Mouse (Mus musculus) liver, embryonic 15.5 days (tissue): ENCODE data around the gene Fam114a2. TPM values are rescaled to one million over a fixed set of nuclear protein-coding genes. Genes with fewer than 3 reads are reported as not detected.
A peak's percentile ranks its signal among the peaks of the same experiment; 100 is the strongest.

Source experiments
- ATAC-seq: fragments of 200-750 bp; cut with Nextera tagmentation; 2 replicates; pipeline ENCODE4 v1.8.0; 2017; ENCODE audit warnings: moderate number of reproducible peaks, mild to moderate bottlenecking, moderate library complexity; ENCODE audit not compliant: insufficient read depth
- H3K27ac ChIP-seq: fragments of 300-500 bp; sonication (generic); replicated peaks from 2 replicates; pipeline ENCODE4 v1.5.1; 2015; ENCODE audit warnings: mild to moderate bottlenecking, inconsistent platforms
- H3K27me3 ChIP-seq: fragments of 300-500 bp; sonication (generic); 2 replicates; pipeline ENCODE4 v1.6.1; 2015; ENCODE audit warnings: mild to moderate bottlenecking, inconsistent platforms
- H3K36me3 ChIP-seq: fragments of 300-500 bp; sonication (generic); replicated peaks from 2 replicates; pipeline ENCODE4 v1.6.1; 2015; ENCODE audit warnings: moderate library complexity, mild to moderate bottlenecking, inconsistent platforms
- H3K4me1 ChIP-seq: fragments of 300-500 bp; sonication (generic); replicated peaks from 2 replicates; pipeline ENCODE4 v1.6.1; 2015; ENCODE audit warnings: inconsistent platforms
- H3K4me2 ChIP-seq: fragments of 300-500 bp; sonication (generic); 2 replicates; pipeline ENCODE4 v1.6.1; 2015; ENCODE audit warnings: moderate library complexity, mild to moderate bottlenecking, inconsistent platforms
- H3K4me3 ChIP-seq: fragments of 300-500 bp; sonication (generic); replicated peaks from 2 replicates; pipeline ENCODE4 v1.5.1; 2015; ENCODE audit warnings: mild to moderate bottlenecking, inconsistent platforms
- H3K9ac ChIP-seq: fragments of 300-500 bp; sonication (generic); 2 replicates; pipeline ENCODE4 v1.6.1; 2015; ENCODE audit warnings: moderate library complexity, mild to moderate bottlenecking, inconsistent platforms
- H3K9me3 ChIP-seq: fragments of 300-500 bp; sonication (generic); replicated peaks from 2 replicates; pipeline ENCODE4 v1.6.1; 2016; ENCODE audit warnings: inconsistent platforms
- whole genome bisulfite sequencing: fragments of 180-500 bp; shearing (Covaris S2); methylation state at CpG from one replicate; pipeline ENCODE4 v1.1.7; 2015; ENCODE audit warnings: mixed read lengths; ENCODE audit not compliant: insufficient replicate concordance; 5-methylcytosine and 5-hydroxymethylcytosine counted together
- polyA plus RNA-seq: library from polyadenylated mRNA; unstranded; fragments of >200 nt; fragmentation: Nextera tagmentation; extraction: Ambion mirVana; gene quantifications from 2 replicates; pipeline ENCODE4 v1.2.1, GENCODE M21; 2015

Fam114a2 gene
- polyA plus RNA-seq, 1 experiment from 2014 or later, result 28.9 TPM

DNA sequence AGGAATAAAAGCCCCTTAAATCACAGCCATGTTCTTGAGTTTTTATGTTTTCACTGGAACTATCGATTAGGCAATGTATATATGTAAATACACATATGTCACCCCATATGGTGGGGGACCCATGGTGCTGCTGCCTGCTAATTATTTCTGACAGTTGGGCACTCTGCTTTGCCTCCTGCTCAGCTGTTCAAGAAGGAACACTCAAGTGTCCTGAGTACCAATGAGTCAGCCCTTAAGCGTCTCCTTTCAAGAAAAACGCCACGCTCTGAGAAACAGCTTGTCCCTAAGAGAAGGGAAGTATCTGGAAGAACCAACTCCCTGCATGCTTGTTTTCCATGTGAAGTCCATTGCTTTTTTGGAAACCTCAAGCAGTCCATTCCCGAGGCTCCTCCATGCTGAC, 17.5 kb upstream of the Fam114a2 start:
- Histone ChIP-seq H3K36me3 (peaks cover 3% of the 10 kb centered on the region; the same call in 1 of the 2 replicates), H3K9me3 (no peaks in the 10 kb centered on the region), H3K4me1 (no peaks in the 10 kb centered on the region), H3K4me2 (no peak overlapping the region), H3K27me3 (no peaks in the 10 kb centered on the region), H3K4me3 (no peak overlapping the region), H3K9ac (no peak overlapping the region), H3K27ac (no peak overlapping the region)
- ATAC-seq, result no peak
- WGBS, result 78% methylated on average over 5 of the region's 5 CpGs

DNA sequence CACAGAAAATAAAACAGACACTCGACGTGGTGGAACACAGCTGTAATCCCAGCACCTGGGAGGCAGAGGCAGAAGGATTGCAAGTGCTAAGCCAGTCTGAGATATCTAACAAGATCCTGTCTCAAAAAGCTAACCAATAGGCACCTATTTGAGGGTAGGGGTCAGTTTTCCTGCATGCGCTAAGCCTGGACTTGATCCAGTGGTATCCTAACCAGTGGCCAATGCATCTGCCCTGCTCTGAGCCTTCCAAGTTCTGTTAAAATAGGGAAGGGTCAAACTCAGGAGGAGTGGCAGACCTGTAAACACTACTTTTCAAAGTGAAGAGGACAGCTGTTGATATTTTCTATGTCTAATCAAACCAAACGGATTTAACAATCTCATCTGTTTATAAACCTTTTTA, 13.9 kb upstream of the Fam114a2 start:
- H3K4me2 ChIP-seq, result no peak overlapping the region
- peaks cover 29% of the 10 kb centered on the region for H3K36me3 ChIP-seq
- WGBS, result 76% methylated on average over 4 of the region's 4 CpGs

DNA sequence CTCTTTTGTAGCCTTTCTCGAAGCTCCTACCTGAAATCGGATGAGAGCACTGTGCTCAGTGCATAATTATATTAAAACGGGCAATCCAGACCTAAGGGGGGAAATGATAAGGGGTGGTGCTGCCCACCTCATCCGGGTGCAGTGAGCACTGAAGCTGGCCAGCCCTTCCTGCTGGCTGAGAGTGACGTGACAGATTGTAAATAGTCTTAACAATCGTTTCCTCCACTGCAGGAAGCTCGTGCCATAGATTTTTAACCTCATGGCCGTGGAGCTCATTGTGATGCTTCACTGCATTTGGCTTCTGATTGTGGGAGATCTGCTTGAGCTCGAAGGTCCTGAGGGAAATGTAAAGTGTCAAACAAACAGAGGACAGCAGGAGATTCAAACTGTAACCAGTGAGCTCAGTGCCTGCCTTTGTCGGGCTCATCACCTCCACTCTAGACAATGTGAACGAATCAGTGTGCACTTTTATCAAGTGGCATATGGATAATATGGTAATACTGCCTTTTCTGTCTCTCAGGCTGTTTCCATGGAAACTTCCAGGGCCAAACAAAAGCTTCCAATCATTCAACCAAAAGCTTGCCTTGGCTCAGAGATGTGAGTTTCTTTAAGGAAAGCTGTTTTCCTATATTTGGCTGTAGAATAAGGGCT, 13.0 kb upstream of the Fam114a2 start:
- H3K4me3 ChIP-seq, result no peak overlapping the region
- no peak for ATAC-seq
- H3K27me3 ChIP-seq, result no peaks in the 10 kb centered on the region
- no peak overlapping the region for H3K4me2 ChIP-seq
- H3K9me3 ChIP-seq, result no peaks in the 10 kb centered on the region
- peaks cover 29% of the 10 kb centered on the region for H3K36me3 ChIP-seq
- WGBS, result 43% methylated on average over 11 of the region's 11 CpGs
- no peak overlapping the region for H3K27ac ChIP-seq
- no peaks in the 10 kb centered on the region for H3K4me1 ChIP-seq
- no peak overlapping the region for H3K9ac ChIP-seq

More for the DNA sequence above, 13.9 kb upstream of the Fam114a2 start:
- Histone ChIP-seq H3K9me3 (no peaks in the 10 kb centered on the region), H3K4me3 (no peak overlapping the region), H3K27ac (no peak overlapping the region), H3K27me3 (no peaks in the 10 kb centered on the region), H3K4me1 (no peaks in the 10 kb centered on the region), H3K9ac (no peak overlapping the region)
- ATAC-seq, result no peak

GRCm38 (mm10) chr11:57529111-57529510, 10.7 kb upstream of the Fam114a2 start:
- Histone ChIP-seq H3K27me3 (no peaks in the 10 kb centered on the region), H3K4me2 (no peak overlapping the region), H3K9ac (no peak overlapping the region), H3K4me3 (no peak overlapping the region), H3K36me3 (peaks cover 29% of the 10 kb centered on the region), H3K9me3 (no peaks in the 10 kb centered on the region), H3K4me1 (no peaks in the 10 kb centered on the region), H3K27ac (no peak overlapping the region)
- no peak for ATAC-seq
- WGBS, result 68% methylated on average over 3 of the region's 3 CpGs

DNA sequence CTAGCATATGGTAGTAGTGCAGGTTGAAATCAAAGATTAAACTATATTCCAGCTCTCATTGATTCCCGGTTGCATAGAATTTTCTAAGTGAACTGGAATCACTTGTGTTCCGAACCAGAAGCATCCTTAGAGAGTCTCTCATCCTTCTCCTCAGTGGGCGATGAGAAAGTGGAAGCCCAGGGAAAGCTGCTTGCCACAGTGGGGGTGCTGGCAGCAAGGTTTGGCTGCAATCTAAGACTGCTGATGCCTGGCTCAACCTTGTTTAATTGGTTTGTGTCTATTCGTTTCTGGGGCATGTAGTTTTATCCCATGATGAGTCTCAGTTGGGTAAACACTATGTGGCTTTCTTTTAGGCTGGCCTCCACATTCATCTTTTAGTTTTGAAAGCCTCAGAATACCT, 9.1 kb upstream of the Fam114a2 start:
- Histone ChIP-seq H3K4me1 (peaks cover 2% of the 10 kb centered on the region; the same call in 1 of the 2 replicates), H3K27ac (no peak overlapping the region), H3K36me3 (peaks cover 27% of the 10 kb centered on the region), H3K27me3 (no peaks in the 10 kb centered on the region), H3K4me3 (no peak overlapping the region), H3K9ac (no peak overlapping the region), H3K9me3 (no peaks in the 10 kb centered on the region), H3K4me2 (no peak overlapping the region)
- no peak for ATAC-seq
- 56% methylated on average over 4 of the region's 4 CpGs for WGBS

DNA sequence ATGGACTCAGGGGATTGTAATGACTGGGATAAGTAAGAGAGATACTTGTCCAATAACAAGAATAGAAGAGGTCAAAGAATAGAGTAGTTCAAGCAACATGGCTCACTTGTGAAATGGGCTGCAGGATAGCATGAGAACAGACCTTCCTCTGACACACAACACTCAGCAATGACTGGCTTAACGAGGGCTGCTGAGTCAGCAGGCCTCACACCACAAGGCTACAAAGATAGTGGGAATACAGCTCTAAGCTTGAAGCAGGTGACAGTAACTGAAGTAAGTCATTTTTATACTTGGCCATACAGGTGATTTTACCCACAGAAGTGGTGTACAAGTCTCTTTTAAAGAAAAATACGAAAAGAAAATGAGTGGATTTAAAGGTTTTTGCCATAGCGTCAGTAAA, 7.5 kb upstream of the Fam114a2 start:
- 68% methylated on average over 3 of the region's 3 CpGs for WGBS
- H3K4me1 ChIP-seq, result peaks cover 4% of the 10 kb centered on the region; the same call in 1 of the 2 replicates
- no peak for ATAC-seq
- no peak overlapping the region for H3K4me2 ChIP-seq
- peaks cover 32% of the 10 kb centered on the region for H3K36me3 ChIP-seq
- no peak overlapping the region for H3K27ac ChIP-seq
- H3K9ac ChIP-seq, result no peak overlapping the region
- no peaks in the 10 kb centered on the region for H3K27me3 ChIP-seq
- no peaks in the 10 kb centered on the region for H3K9me3 ChIP-seq
- H3K4me3 ChIP-seq, result no peak overlapping the region

GRCm38 (mm10) chr11:57524597-57524996, 6.2 kb upstream of the Fam114a2 start:
- H3K27me3 ChIP-seq, result no peaks in the 10 kb centered on the region
- no peak for ATAC-seq
- H3K4me3 ChIP-seq, result no peak overlapping the region
- H3K9me3 ChIP-seq, result no peaks in the 10 kb centered on the region
- H3K27ac ChIP-seq, result no peak overlapping the region
- peaks cover 15% of the 10 kb centered on the region; the same call in 1 of the 2 replicates for H3K4me1 ChIP-seq
- H3K36me3 ChIP-seq, result peaks cover 23% of the 10 kb centered on the region
- no peak overlapping the region for H3K4me2 ChIP-seq
- H3K9ac ChIP-seq, result no peak overlapping the region

DNA sequence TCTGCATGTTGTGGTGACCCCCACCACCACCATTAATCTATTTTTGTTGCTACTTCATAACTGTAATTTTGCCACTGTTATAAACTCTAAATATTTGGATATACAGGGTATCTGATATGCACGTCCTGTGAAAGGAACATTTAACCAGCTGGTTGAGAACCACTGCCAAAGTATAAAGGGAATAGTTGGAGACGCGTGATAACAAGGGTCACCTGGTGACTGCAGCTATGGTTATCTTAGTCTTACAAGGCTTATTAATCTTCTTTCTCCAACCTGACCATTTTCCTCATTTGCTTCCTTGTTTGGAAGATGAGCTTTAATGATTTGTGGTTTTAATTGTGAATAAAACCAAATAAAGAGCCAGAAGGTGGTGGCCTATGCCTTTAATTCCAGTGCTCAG, 5.0 kb upstream of the Fam114a2 start:
- no peak overlapping the region for H3K9ac ChIP-seq
- WGBS, result 63% methylated on average over 3 of the region's 3 CpGs
- H3K36me3 ChIP-seq, result peaks cover 17% of the 10 kb centered on the region
- no peak overlapping the region for H3K27ac ChIP-seq
- H3K4me2 ChIP-seq, result no peak overlapping the region
- no peaks in the 10 kb centered on the region for H3K27me3 ChIP-seq
- no peaks in the 10 kb centered on the region for H3K9me3 ChIP-seq
- peaks cover 23% of the 10 kb centered on the region for H3K4me1 ChIP-seq
- no peak for ATAC-seq
- no peak overlapping the region for H3K4me3 ChIP-seq

- Histone ChIP-seq H3K4me1 (peaks cover 32% of the 10 kb centered on the region), H3K9me3 (no peaks in the 10 kb centered on the region), H3K27ac (no peak overlapping the region), H3K36me3 (peaks cover 10% of the 10 kb centered on the region), H3K4me2 (no peak overlapping the region), H3K4me3 (no peak overlapping the region), H3K27me3 (no peaks in the 10 kb centered on the region), H3K9ac (no peak overlapping the region)
- no peak for ATAC-seq
- WGBS, result 80% methylated on average over 7 of the region's 7 CpGs
These were observed 3.6 kb upstream of the Fam114a2 start for GRCm38 (mm10) chr11:57522046-57522445.

DNA sequence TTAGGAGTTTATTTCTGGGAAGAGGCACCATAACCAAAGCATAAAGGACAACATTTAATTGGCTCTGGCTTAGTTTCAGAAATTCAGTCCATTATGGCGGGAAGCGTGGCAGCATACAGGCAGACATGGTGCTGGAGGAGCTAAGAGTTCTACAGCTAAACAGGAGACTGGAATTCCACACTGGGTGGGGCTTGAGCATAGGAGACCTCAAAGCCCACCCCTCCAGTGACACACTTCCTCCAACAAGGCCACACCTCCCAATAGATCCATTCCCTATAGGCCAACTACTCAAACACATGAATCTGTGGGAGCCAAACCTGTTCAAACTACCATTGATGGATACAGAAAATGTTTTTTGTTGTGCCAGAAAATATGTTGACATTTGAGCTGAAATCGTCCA, 2.8 kb upstream of the Fam114a2 start:
- WGBS, result 83% methylated on average over 3 of the region's 3 CpGs

DNA sequence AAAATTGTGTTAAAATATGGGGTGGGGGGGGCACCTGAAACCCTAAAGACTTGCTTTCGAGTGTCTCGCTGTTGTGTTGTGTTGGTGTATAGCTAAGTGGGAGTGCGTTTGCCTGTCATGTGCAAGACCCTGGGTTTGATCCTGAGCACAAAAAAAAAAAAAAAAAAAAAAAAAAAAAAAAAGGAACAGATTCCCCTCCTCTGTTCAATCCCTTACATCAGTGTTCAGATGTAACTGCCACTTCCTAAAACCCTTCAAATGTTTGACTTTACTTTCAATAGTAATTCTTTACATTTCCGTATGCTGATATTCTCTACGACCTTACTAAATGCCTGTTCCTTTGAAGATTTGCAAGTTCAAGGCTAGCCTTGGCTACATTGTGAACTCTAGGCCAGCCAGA, 887 bp upstream of the Fam114a2 start:
- peaks cover 10% of the 10 kb centered on the region for H3K36me3 ChIP-seq
- ATAC-seq, result no peak

More for the DNA sequence above, 2.8 kb upstream of the Fam114a2 start:
- H3K27me3 ChIP-seq, result no peaks in the 10 kb centered on the region
- H3K4me1 ChIP-seq, result peaks cover 35% of the 10 kb centered on the region
- no peak overlapping the region for H3K4me2 ChIP-seq
- peaks cover 10% of the 10 kb centered on the region for H3K36me3 ChIP-seq
- no peak overlapping the region for H3K4me3 ChIP-seq
- H3K27ac ChIP-seq, result no peak overlapping the region
- no peaks in the 10 kb centered on the region for H3K9me3 ChIP-seq
- ATAC-seq, result no peak
- no peak overlapping the region for H3K9ac ChIP-seq

GRCm38 (mm10) chr11:57518751-57519148, 333 bp upstream of the Fam114a2 start:
- Histone ChIP-seq H3K4me3 (peak overlapping the region; percentile 95), H3K4me2 (peak overlapping the region; percentile 82), H3K27me3 (no peaks in the 10 kb centered on the region), H3K9ac (peak overlapping the region; percentile 88), H3K9me3 (no peaks in the 10 kb centered on the region), H3K27ac (peak overlapping the region; percentile 80; the same call in 1 of the 2 replicates), H3K4me1 (peaks cover 35% of the 10 kb centered on the region), H3K36me3 (peaks cover 11% of the 10 kb centered on the region)
- peak; percentile 47 for ATAC-seq
- 0% methylated on average over 16 of the region's 16 CpGs for WGBS

More for the DNA sequence above, 887 bp upstream of the Fam114a2 start:
- H3K4me3 ChIP-seq, result peak overlapping the region; percentile 95
- no peak overlapping the region for H3K27ac ChIP-seq
- H3K27me3 ChIP-seq, result no peaks in the 10 kb centered on the region
- peak overlapping the region; percentile 82 for H3K4me2 ChIP-seq
- H3K4me1 ChIP-seq, result peaks cover 35% of the 10 kb centered on the region
- WGBS, result 55% methylated on average over 5 of the region's 5 CpGs
- H3K9ac ChIP-seq, result peak overlapping the region; percentile 88; the same call in 1 of the 2 replicates
- H3K9me3 ChIP-seq, result no peaks in the 10 kb centered on the region
